Mouse (Mus musculus): ENCODE results near the gene Gm49378. TPM values are rescaled to one million over a fixed set of nuclear protein-coding genes. Genes with fewer than 3 reads are reported as not detected.

Gene Gm49378
- total and polyA plus RNA-seq, 3 experiments: 2.4 to 7.2 (median 2.9) TPM

DNA sequence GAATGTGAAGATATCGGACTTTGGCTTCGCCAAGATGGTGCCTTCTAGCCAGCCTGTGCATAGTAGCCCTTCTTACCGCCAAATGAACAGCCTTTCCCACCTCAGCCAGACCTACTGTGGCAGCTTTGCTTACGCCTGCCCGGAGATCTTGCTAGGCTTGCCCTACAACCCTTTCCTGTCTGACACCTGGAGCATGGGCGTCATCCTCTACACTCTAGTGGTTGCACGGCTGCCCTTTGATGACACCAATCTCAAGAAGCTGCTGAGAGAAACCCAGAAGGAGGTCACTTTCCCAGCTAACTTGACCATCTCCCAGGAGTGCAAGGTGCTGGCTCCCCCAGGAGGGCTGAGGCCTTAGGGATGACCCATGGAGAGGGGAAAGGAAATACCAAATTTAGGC, 13.8 kb upstream of the Gm49378 start:
- DNase-seq (ENCODE audit: low spot score): no peak
- Histone ChIP-seq H3K4me1 (ENCODE audit: insufficient read depth, low read depth, low read length) (peaks cover 9% of the 10 kb centered on the region), H3K27me3 (ENCODE audit: insufficient read depth, low read length) (no peaks in the 10 kb centered on the region), H3K36me3 (replicated peaks) (peaks cover 30% of the 10 kb centered on the region), H3K4me3 (ENCODE audit: low read depth, low read length) (no peak overlapping the region), H3K9me3 (replicated peaks) (no peaks in the 10 kb centered on the region)
- ATAC-seq (ENCODE audit: extremely low read depth, insufficient number of reproducible peaks, low FRiP score, poor library complexity, severe bottlenecking): no peak
- TF ChIP-seq GATA2 (IDR thresholded peaks at IDR 0.05; ENCODE audit: borderline replicate concordance, low read depth, low read length): no peak
- no peak for TF ChIP-seq CTCF (IDR thresholded peaks at IDR 0.05; ENCODE audit: low read depth, low read length)

GRCm38 (mm10) chr14:55649884-55650283, 12.2 kb upstream of the Gm49378 start, which contains the start of gene Tssk4:
Tssk4 (plus strand) TSS chr14:55650184.
- H3K4me1 ChIP-seq (ENCODE audit: insufficient read depth, low read depth, low read length): peaks cover 23% of the 10 kb centered on the region
- TF ChIP-seq GATA1 (IDR thresholded peaks at IDR 0.05; ENCODE audit: borderline replicate concordance, low read length): no peak
- TF ChIP-seq TAL1 (conservative IDR thresholded peaks at IDR 0.05; ENCODE audit: low read depth, low read length): no peak
- TF ChIP-seq GATA2 (IDR thresholded peaks at IDR 0.05; ENCODE audit: borderline replicate concordance, low read depth, low read length): no peak
- no peak for TF ChIP-seq CTCF (IDR thresholded peaks at IDR 0.05; ENCODE audit: low read depth, low read length)
- no peak for TF ChIP-seq POLR2AphosphoS5 (IDR thresholded peaks at IDR 0.05; ENCODE audit: insufficient replicate concordance, low read depth, low read length)

GRCm38 (mm10) chr14:55644261-55644888, 6.7 kb upstream of the Gm49378 start:
- no peak for DNase-seq (ENCODE audit: low spot score)
- H3K9me3 ChIP-seq (replicated peaks): no peaks in the 10 kb centered on the region
- ATAC-seq (ENCODE audit: extremely low read depth, insufficient number of reproducible peaks, low FRiP score, poor library complexity, severe bottlenecking): no peak
- no peak for TF ChIP-seq GATA2 (IDR thresholded peaks at IDR 0.05; ENCODE audit: borderline replicate concordance, low read depth, low read length)
- TF ChIP-seq TAL1 (conservative IDR thresholded peaks at IDR 0.05; ENCODE audit: low read depth, low read length): no peak
- TF ChIP-seq GATA1 (IDR thresholded peaks at IDR 0.05; ENCODE audit: borderline replicate concordance, low read length): no peak
- no peak for TF ChIP-seq POLR2AphosphoS5 (IDR thresholded peaks at IDR 0.05; ENCODE audit: insufficient replicate concordance, low read depth, low read length)
- no peak for TF ChIP-seq CTCF (IDR thresholded peaks at IDR 0.05; ENCODE audit: low read depth, low read length)
- H3K4me1 ChIP-seq (ENCODE audit: insufficient read depth, low read depth, low read length): peaks cover 62% of the 10 kb centered on the region
- H3K4me3 ChIP-seq (ENCODE audit: low read depth, low read length): peak overlapping the region; percentile 89
- peaks cover 66% of the 10 kb centered on the region for H3K36me3 ChIP-seq (replicated peaks)
- H3K27me3 ChIP-seq (ENCODE audit: insufficient read depth, low read length): no peaks in the 10 kb centered on the region

More at GRCm38 (mm10) chr14:55649884-55650283, 12.2 kb upstream of the Gm49378 start, which contains the start of gene Tssk4:
- Histone ChIP-seq H3K36me3 (replicated peaks) (peaks cover 43% of the 10 kb centered on the region), H3K9me3 (replicated peaks) (no peaks in the 10 kb centered on the region), H3K27me3 (ENCODE audit: insufficient read depth, low read length) (no peaks in the 10 kb centered on the region), H3K4me3 (ENCODE audit: low read depth, low read length) (no peak within 1 kb of the TSS)
- no peak for DNase-seq (ENCODE audit: low spot score)
- no peak for ATAC-seq (ENCODE audit: extremely low read depth, insufficient number of reproducible peaks, low FRiP score, poor library complexity, severe bottlenecking)

DNA sequence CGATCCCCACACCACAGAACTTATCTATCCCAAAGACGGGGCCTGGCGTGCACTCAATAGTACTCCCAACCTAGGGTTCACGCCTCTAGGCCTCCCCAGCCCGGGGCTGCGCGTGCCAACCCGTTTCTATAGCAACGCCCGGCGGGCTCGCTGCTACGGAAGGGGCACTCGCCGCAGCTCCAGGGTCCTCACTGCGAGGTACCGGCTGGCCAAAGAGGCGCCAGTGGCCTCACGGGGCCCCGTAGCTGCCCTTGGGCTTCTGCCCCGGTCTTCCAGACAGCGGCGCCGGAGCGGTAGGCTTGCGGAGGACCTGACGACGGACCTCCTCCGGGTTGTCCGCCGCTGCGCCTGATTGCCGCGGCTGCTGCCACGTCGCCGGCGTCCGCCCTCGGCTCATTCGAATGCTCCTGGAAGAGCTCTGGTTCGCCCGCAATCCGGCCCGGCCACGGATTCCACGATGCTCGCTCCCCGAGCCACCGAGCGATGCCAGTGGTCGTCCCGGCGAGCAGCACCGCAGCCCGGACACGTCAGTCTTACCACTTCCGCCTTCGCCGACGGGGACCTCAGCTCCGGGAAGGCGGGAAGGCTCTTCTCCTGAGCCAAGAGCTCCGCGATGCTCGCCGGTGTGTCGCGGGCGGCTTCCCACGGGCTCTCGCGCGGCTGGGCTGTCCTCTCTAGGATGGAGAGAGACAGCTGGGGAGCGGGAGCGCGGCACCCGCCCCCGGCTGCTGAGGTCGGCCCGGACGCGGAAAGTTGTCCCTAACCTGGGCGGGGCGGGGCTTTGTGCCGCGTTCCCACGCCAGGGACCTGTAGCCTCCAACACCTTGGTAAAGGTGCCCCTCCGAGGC, 5.6 kb upstream of the Gm49378 start, which contains the start of gene Tm9sf1:
Gene Tm9sf1 (minus strand): TSS at position 747 of the 848 bp plus-strand sequence.
- peak; percentile 37 for ATAC-seq (ENCODE audit: extremely low read depth, insufficient number of reproducible peaks, low FRiP score, poor library complexity, severe bottlenecking)
- Histone ChIP-seq H3K9me3 (replicated peaks) (no peaks in the 10 kb centered on the region), H3K27me3 (ENCODE audit: insufficient read depth, low read length) (no peaks in the 10 kb centered on the region), H3K4me1 (ENCODE audit: insufficient read depth, low read depth, low read length) (peaks cover 67% of the 10 kb centered on the region), H3K4me3 (ENCODE audit: low read depth, low read length) (peak within 1 kb of the TSS; percentile 89), H3K36me3 (replicated peaks) (peaks cover 73% of the 10 kb centered on the region)
- peak; percentile 86 for DNase-seq (ENCODE audit: low spot score)
- TF ChIP-seq TAL1 (conservative IDR thresholded peaks at IDR 0.05; ENCODE audit: low read depth, low read length) (no peak), POLR2AphosphoS5 (IDR thresholded peaks at IDR 0.05; ENCODE audit: insufficient replicate concordance, low read depth, low read length) (no peak), GATA2 (IDR thresholded peaks at IDR 0.05; ENCODE audit: borderline replicate concordance, low read depth, low read length) (no peak), CTCF (IDR thresholded peaks at IDR 0.05; ENCODE audit: low read depth, low read length) (no peak), GATA1 (IDR thresholded peaks at IDR 0.05; ENCODE audit: borderline replicate concordance, low read length) (no peak)

GRCm38 (mm10) chr14:55642679-55643059, 5.0 kb upstream of the Gm49378 start:
- TF ChIP-seq CTCF (IDR thresholded peaks at IDR 0.05; ENCODE audit: low read depth, low read length) (no peak), GATA1 (IDR thresholded peaks at IDR 0.05; ENCODE audit: borderline replicate concordance, low read length) (no peak), GATA2 (IDR thresholded peaks at IDR 0.05; ENCODE audit: borderline replicate concordance, low read depth, low read length) (no peak), TAL1 (conservative IDR thresholded peaks at IDR 0.05; ENCODE audit: low read depth, low read length) (no peak), POLR2AphosphoS5 (IDR thresholded peaks at IDR 0.05; ENCODE audit: insufficient replicate concordance, low read depth, low read length) (no peak)
- Histone ChIP-seq H3K36me3 (replicated peaks) (peaks cover 77% of the 10 kb centered on the region), H3K27me3 (ENCODE audit: insufficient read depth, low read length) (no peaks in the 10 kb centered on the region), H3K4me1 (ENCODE audit: insufficient read depth, low read depth, low read length) (peaks cover 71% of the 10 kb centered on the region), H3K9me3 (replicated peaks) (no peaks in the 10 kb centered on the region), H3K4me3 (ENCODE audit: low read depth, low read length) (peak overlapping the region; percentile 89)
- DNase-seq (ENCODE audit: low spot score) (no peak), ATAC-seq (ENCODE audit: extremely low read depth, insufficient number of reproducible peaks, low FRiP score, poor library complexity, severe bottlenecking) (no peak)

GRCm38 (mm10) chr14:55641291-55641690, 3.6 kb upstream of the Gm49378 start:
- TF ChIP-seq CTCF (IDR thresholded peaks at IDR 0.05; ENCODE audit: low read depth, low read length) (no peak), GATA2 (IDR thresholded peaks at IDR 0.05; ENCODE audit: borderline replicate concordance, low read depth, low read length) (no peak), TAL1 (conservative IDR thresholded peaks at IDR 0.05; ENCODE audit: low read depth, low read length) (no peak), POLR2AphosphoS5 (IDR thresholded peaks at IDR 0.05; ENCODE audit: insufficient replicate concordance, low read depth, low read length) (no peak), GATA1 (IDR thresholded peaks at IDR 0.05; ENCODE audit: borderline replicate concordance, low read length) (no peak)
- peaks cover 76% of the 10 kb centered on the region for H3K36me3 ChIP-seq (replicated peaks)
- H3K4me3 ChIP-seq (ENCODE audit: low read depth, low read length): no peak overlapping the region
- peaks cover 62% of the 10 kb centered on the region for H3K4me1 ChIP-seq (ENCODE audit: insufficient read depth, low read depth, low read length)
- no peaks in the 10 kb centered on the region for H3K27me3 ChIP-seq (ENCODE audit: insufficient read depth, low read length)
- no peaks in the 10 kb centered on the region for H3K9me3 ChIP-seq (replicated peaks)
- ATAC-seq (ENCODE audit: extremely low read depth, insufficient number of reproducible peaks, low FRiP score, poor library complexity, severe bottlenecking) (no peak), DNase-seq (ENCODE audit: low spot score) (no peak)
